Mouse (Mus musculus) forebrain, postnatal 0 days (tissue): Measurements from ENCODE around the gene Rcn3. TPM values are rescaled to one million over a fixed set of nuclear protein-coding genes. Genes with fewer than 3 reads are reported as not detected.
A peak's percentile ranks its signal among the peaks of the same experiment; 100 is the strongest.

Experiments used
- ATAC-seq: fragments of 200-750 bp; cut with Nextera tagmentation; 2 replicates; pipeline ENCODE4 v1.8.0; 2017; ENCODE audit warnings: mild to moderate bottlenecking, moderate library complexity
- DNase-seq: peaks from one replicate; pipeline ENCODE4 v3.0.0-alpha.2; 2015
- H3K27ac ChIP-seq: fragments of 300-500 bp; sonication (generic); 2 replicates; pipeline ENCODE4 v1.5.1; 2014; ENCODE audit warnings: low read depth, mild to moderate bottlenecking, antibody characterized with exemption, low read length, moderate library complexity, mixed read lengths
- H3K27me3 ChIP-seq: fragments of 300-500 bp; sonication (generic); 2 replicates; pipeline ENCODE4 v1.6.1; 2014; ENCODE audit warnings: mild to moderate bottlenecking, low read length, mixed read lengths; ENCODE audit not compliant: insufficient read depth
- H3K36me3 ChIP-seq: fragments of 300-500 bp; sonication (generic); 2 replicates; pipeline ENCODE4 v1.6.1; 2014; ENCODE audit warnings: mild to moderate bottlenecking, moderate library complexity; ENCODE audit not compliant: insufficient read depth
- H3K4me1 ChIP-seq: fragments of 300-500 bp; sonication (generic); 2 replicates; pipeline ENCODE4 v1.6.1; 2014; ENCODE audit warnings: antibody characterized with exemption; ENCODE audit not compliant: insufficient read depth
- H3K4me2 ChIP-seq: fragments of 300-500 bp; sonication (generic); 2 replicates; pipeline ENCODE4 v1.6.1; 2014; ENCODE audit warnings: low read depth, mild to moderate bottlenecking, moderate library complexity
- H3K4me3 ChIP-seq: fragments of 300-500 bp; sonication (generic); 2 replicates; pipeline ENCODE4 v1.5.1; 2014; ENCODE audit warnings: low read depth, low read length, mixed read lengths
- H3K9ac ChIP-seq: fragments of 300-500 bp; sonication (generic); 2 replicates; pipeline ENCODE4 v1.6.1; 2014; ENCODE audit warnings: mild to moderate bottlenecking
- H3K9me3 ChIP-seq: fragments of 300-500 bp; sonication (generic); 2 replicates; pipeline ENCODE4 v1.6.1; 2016; ENCODE audit warnings: low read length
- CTCF ChIP-seq: sonication (generic); IDR thresholded peaks from 2 replicates; pipeline ENCODE4 v1.5.1; 2016; ENCODE audit warnings: antibody characterized with exemption, control low read depth, low read depth
- WGBS: fragments of 180-500 bp; shearing (Covaris S2); extraction: QIAGEN DNeasy Blood & Tissue Kit; methylation state at CpG from one replicate; pipeline ENCODE4 v1.1.7; 2014; 5-methylcytosine and 5-hydroxymethylcytosine counted together
- polyA plus RNA-seq: library from polyadenylated mRNA; unstranded; fragments of >200 nt; fragmentation: Nextera tagmentation; extraction: Ambion mirVana; gene quantifications from 2 replicates; pipeline ENCODE4 v1.2.1, GENCODE M21; 2015
- total RNA-seq: library from RNA; depleted of rRNA; stranded (reverse); fragments of >200 nt; gene quantifications from 2 replicates; pipeline ENCODE4 v1.2.3, GENCODE M21; 2014; rRNA removed

Rcn3 gene
- total RNA-seq (29.7 and 43.8 TPM in 2 replicates), polyA plus RNA-seq (32.6 and 36.4 TPM in 2 replicates)

- H3K4me2 ChIP-seq = peak within 1 kb of the TSS; percentile 62
- peak within 1 kb of the TSS; percentile 38 for H3K4me3 ChIP-seq
- H3K27ac ChIP-seq = no peak within 1 kb of the TSS
- H3K36me3 ChIP-seq = no peaks in the 10 kb centered on the region
- DNase-seq (peak; percentile 85), ATAC-seq (peak; percentile 95)
- H3K9ac ChIP-seq = peak within 1 kb of the TSS; percentile 25; the same call in 1 of the 2 replicates
- H3K9me3 ChIP-seq = no peaks in the 10 kb centered on the region
- H3K4me1 ChIP-seq = no peaks in the 10 kb centered on the region
- no peaks in the 10 kb centered on the region for H3K27me3 ChIP-seq
- WGBS = under 1% methylated on average over 16 of the region's 16 CpGs
- no peak for TF ChIP-seq CTCF
Measured at GRCm38 (mm10) chr7:45092048-45092447, at the start of gene Rcn3. Rcn3 (minus strand) TSS chr7:45092221.

DNA sequence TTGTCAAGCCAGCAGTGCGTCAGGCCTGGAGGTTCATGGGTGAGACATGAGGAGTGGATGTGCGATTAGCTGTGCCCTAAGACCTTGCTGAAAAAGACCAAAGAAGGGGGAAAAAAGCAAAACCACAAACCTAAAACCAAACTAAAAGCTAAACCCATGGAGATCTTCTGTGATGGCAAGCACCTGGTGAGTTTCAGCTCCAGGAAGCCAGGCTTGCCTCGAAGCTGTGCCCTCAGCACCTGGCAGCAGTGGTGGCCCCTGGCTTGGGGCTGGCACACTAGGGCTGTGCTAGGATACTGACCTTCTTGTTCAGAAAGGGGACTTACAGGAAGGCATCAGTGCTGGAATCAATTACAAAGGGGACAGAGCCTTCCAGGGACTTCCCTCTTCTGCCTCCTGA, 49.3 kb upstream of the Rcn3 start:
- H3K9me3 ChIP-seq = no peaks in the 10 kb centered on the region
- 0 out of 2 replicates have a peak, but pooled peaks cover 3% of the 10 kb centered on the region for H3K27me3 ChIP-seq
- no peak overlapping the region for H3K27ac ChIP-seq
- TF ChIP-seq CTCF = no peak
- no peak overlapping the region for H3K4me3 ChIP-seq
- H3K4me2 ChIP-seq = no peak overlapping the region
- H3K36me3 ChIP-seq = 0 out of 2 replicates have a peak, but pooled peaks cover 5% of the 10 kb centered on the region
- DNase-seq (no peak), ATAC-seq (no peak)
- WGBS = 80% methylated on average over 3 of the region's 3 CpGs
- H3K9ac ChIP-seq = no peak overlapping the region
- no peaks in the 10 kb centered on the region for H3K4me1 ChIP-seq

- no peak overlapping the region for H3K27ac ChIP-seq
- H3K4me3 ChIP-seq = no peak overlapping the region
- no peak for TF ChIP-seq CTCF
- WGBS = 75% methylated on average over 8 of the region's 8 CpGs
- H3K36me3 ChIP-seq = 0 out of 2 replicates have a peak, but pooled peaks cover 5% of the 10 kb centered on the region
- H3K4me2 ChIP-seq = no peak overlapping the region
- ATAC-seq (no peak), DNase-seq (no peak)
- H3K27me3 ChIP-seq = 0 out of 2 replicates have a peak, but pooled peaks cover 3% of the 10 kb centered on the region
- no peaks in the 10 kb centered on the region for H3K4me1 ChIP-seq
- no peaks in the 10 kb centered on the region for H3K9me3 ChIP-seq
- H3K9ac ChIP-seq = no peak overlapping the region
Measured at GRCm38 (mm10) chr7:45139904-45140723, 48.1 kb upstream of the Rcn3 start.

GRCm38 (mm10) chr7:45138403-45138802, 46.4 kb upstream of the Rcn3 start:
- DNase-seq = no peak
- no peak overlapping the region for H3K4me3 ChIP-seq
- no peak overlapping the region for H3K9ac ChIP-seq
- 72% methylated on average over 1 of the region's 1 CpGs for WGBS
- no peaks in the 10 kb centered on the region for H3K4me1 ChIP-seq
- H3K36me3 ChIP-seq = no peaks in the 10 kb centered on the region
- H3K27ac ChIP-seq = no peak overlapping the region
- no peaks in the 10 kb centered on the region for H3K9me3 ChIP-seq
- H3K27me3 ChIP-seq = 0 out of 2 replicates have a peak, but pooled peaks cover 3% of the 10 kb centered on the region
- ATAC-seq = no peak
- no peak overlapping the region for H3K4me2 ChIP-seq
- no peak for TF ChIP-seq CTCF

GRCm38 (mm10) chr7:45137171-45138006, 45.4 kb upstream of the Rcn3 start:
- H3K27me3 ChIP-seq = 0 out of 2 replicates have a peak, but pooled peaks cover 3% of the 10 kb centered on the region
- TF ChIP-seq CTCF = no peak
- no peak for ATAC-seq
- no peak overlapping the region for H3K27ac ChIP-seq
- no peak overlapping the region for H3K9ac ChIP-seq
- H3K4me1 ChIP-seq = no peaks in the 10 kb centered on the region
- no peaks in the 10 kb centered on the region for H3K36me3 ChIP-seq
- H3K4me3 ChIP-seq = no peak overlapping the region
- no peaks in the 10 kb centered on the region for H3K9me3 ChIP-seq
- no peak overlapping the region for H3K4me2 ChIP-seq
- 85% methylated on average over 12 of the region's 12 CpGs for WGBS
- DNase-seq = no peak

GRCm38 (mm10) chr7:45135993-45136567, 44.1 kb upstream of the Rcn3 start, which contains the start of the genes Gm45713 and Flt3l:
Gm45713 (minus strand) TSS chr7:45136231.
Flt3l (minus strand) TSS chr7:45136432.
- DNase-seq (peak; percentile 87), ATAC-seq (peak; percentile 90)
- Histone ChIP-seq H3K36me3 (no peaks in the 10 kb centered on the region), H3K4me3 (peak within 1 kb of the TSS; percentile 31), H3K4me1 (no peaks in the 10 kb centered on the region), H3K27ac (no peak within 1 kb of the TSS), H3K4me2 (peak within 1 kb of the TSS; percentile 54), H3K9me3 (no peaks in the 10 kb centered on the region), H3K9ac (peak within 1 kb of the TSS; percentile 43), H3K27me3 (0 out of 2 replicates have a peak, but pooled peaks cover 3% of the 10 kb centered on the region)
- TF ChIP-seq CTCF = peak; percentile 90
- 1% methylated on average over 28 of the region's 29 CpGs for WGBS
